ENCODE assay signal across 21 mouse cellular contexts in the genomic region with DNA sequence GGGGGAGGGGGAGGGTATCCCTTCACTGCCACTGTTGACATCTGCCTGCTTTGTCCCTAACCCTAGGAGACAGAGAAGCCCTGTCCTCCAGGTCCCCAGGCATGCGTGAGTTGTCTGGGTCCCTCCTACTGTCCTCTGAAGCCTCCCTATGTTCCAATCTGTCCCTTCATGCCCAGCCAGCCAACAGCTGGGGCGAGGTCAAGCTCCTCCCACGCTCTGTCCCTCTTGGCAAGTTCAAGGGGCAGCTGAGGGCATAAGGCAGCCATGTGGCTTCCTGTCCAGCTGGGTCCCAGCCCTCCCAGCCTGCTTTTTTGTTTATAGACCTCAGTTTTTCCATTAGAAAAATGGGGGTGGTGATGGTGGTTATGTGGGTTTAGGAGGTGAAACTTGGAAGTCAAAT. TPM values are rescaled to one million over a fixed set of nuclear protein-coding genes. Genes with fewer than 3 reads are reported as not detected.
A peak's percentile ranks its signal among the peaks of the same experiment; 100 is the strongest.
DNase-seq lines count a peak whose midpoint lies in the region; ATAC-seq and TF ChIP-seq lines count a peak whose summit lies in the region.
"Had no signal": no experiment of that assay in that cellular context is flagged by ENCODE, and none has a peak within 500 bp of the region (broad histone marks: within the 10 kb centered on the region; RNA-seq: fewer than 3 reads in every experiment).

No protein-coding gene starts in this region.

- H3K27ac ChIP-seq in kidney, adult 2 months (ENCODE audit: insufficient read depth, low read depth, low read length), result no peak overlapping the region
- H3K27ac ChIP-seq in kidney, embryonic 14.5 days (ENCODE audit: low read depth, low read length), result no peak overlapping the region
- H3K27ac ChIP-seq: forebrain, embryonic 13.5 days; hindbrain, embryonic 15.5 days; limb, embryonic 12.5 days; neural tube, embryonic 13.5 days had no signal

- no peak overlapping the region for H3K4me3 ChIP-seq in kidney, adult 2 months (ENCODE audit: insufficient read depth, low read depth, low read length)
- H3K4me3 ChIP-seq in kidney, embryonic 14.5 days (ENCODE audit: low read length), result no peak overlapping the region
- H3K4me3 ChIP-seq: forebrain, embryonic 13.5 days; hindbrain, embryonic 15.5 days; limb, embryonic 12.5 days; megakaryocyte, embryonic 14.5 days; neural tube, embryonic 13.5 days had no signal

- no peak overlapping the region for H3K4me2 ChIP-seq in kidney, embryonic 14.5 days (replicated peaks; ENCODE audit: low read depth, low read length)
- H3K4me2 ChIP-seq: forebrain, embryonic 13.5 days; hindbrain, embryonic 15.5 days; limb, embryonic 12.5 days; neural tube, embryonic 13.5 days had no signal

- H3K27me3 ChIP-seq in kidney, adult 2 months (replicated peaks; ENCODE audit: control insufficient read depth, insufficient read depth, low read length), result no peaks in the 10 kb centered on the region
- no peaks in the 10 kb centered on the region for H3K27me3 ChIP-seq in kidney, embryonic 14.5 days (ENCODE audit: control insufficient read depth, insufficient read depth, low read length)
- H3K27me3 ChIP-seq: forebrain, embryonic 13.5 days; hindbrain, embryonic 15.5 days; limb, embryonic 12.5 days; neural tube, embryonic 13.5 days had no signal

- 0 out of 2 replicates have a peak, but pooled peaks cover 2% of the 10 kb centered on the region for H3K4me1 ChIP-seq in kidney, adult 2 months (ENCODE audit: control insufficient read depth, insufficient read depth, low read length)
- H3K4me1 ChIP-seq in kidney, embryonic 14.5 days (ENCODE audit: control insufficient read depth, insufficient read depth, low read length), result peaks cover 4% of the 10 kb centered on the region; the same call in 1 of the 2 replicates
- H3K4me1 ChIP-seq: megakaryocyte, embryonic 14.5 days had no signal

- no peaks in the 10 kb centered on the region for H3K9me3 ChIP-seq in kidney, embryonic 14.5 days (ENCODE audit: control insufficient read depth, low read length)
- H3K9me3 ChIP-seq: forebrain, embryonic 13.5 days; G1E; hindbrain, embryonic 15.5 days; limb, embryonic 12.5 days; megakaryocyte, embryonic 14.5 days; neural tube, embryonic 13.5 days had no signal

- TF ChIP-seq CTCF in kidney, adult 2 months (conservative IDR thresholded peaks at IDR 0.05; ENCODE audit: insufficient read depth, insufficient read length, low read depth, low read length), result no peak

- no peaks in the 10 kb centered on the region for H3K36me3 ChIP-seq in kidney, adult 2 months (ENCODE audit: control insufficient read depth, insufficient read depth, low read length)
- no peaks in the 10 kb centered on the region for H3K36me3 ChIP-seq in kidney, embryonic 14.5 days (ENCODE audit: control insufficient read depth, insufficient read depth, low read length)
- H3K36me3 ChIP-seq: G1E; hindbrain, embryonic 15.5 days had no signal

- no peak for ATAC-seq in kidney, embryonic 14.5 days (ENCODE audit: low FRiP score, low TSS enrichment)
- ATAC-seq: activated CD4-positive, CD25-positive, alpha-beta regulatory T cell, adult 4 months; forebrain, embryonic 13.5 days had no signal

- H3K9ac ChIP-seq in kidney, embryonic 14.5 days (ENCODE audit: low read depth, low read length), result no peak overlapping the region
- H3K9ac ChIP-seq: forebrain, embryonic 13.5 days; hindbrain, embryonic 15.5 days; limb, embryonic 12.5 days; neural tube, embryonic 13.5 days had no signal

- TF ChIP-seq POLR2A in kidney, adult 2 months (IDR thresholded peaks at IDR 0.05; ENCODE audit: low read depth, low read length), result no peak

- DNase-seq in adrenal gland, adult 2 months, result peak; percentile 54
- DNase-seq in adrenal gland, postnatal 4 days (ENCODE audit: low spot score in 2 of 2), result no peak
- peak; percentile 58 for DNase-seq in kidney, adult 2 months
- DNase-seq in 416B (ENCODE audit: low read depth), result peak; percentile 28
- DNase-seq in kidney, postnatal 36 days, result peak; percentile 48 to 64
- DNase-seq in urinary bladder, adult 2 months (ENCODE audit: low spot score), result no peak
- no peak for DNase-seq in left cerebral cortex, adult 18-20 months (ENCODE audit: low spot score in 2 of 2)
- DNase-seq: cerebellum, adult 11-12 months; right cerebral cortex, postnatal 4 days had no signal

- WGBS in kidney, adult 2 months, result 43% methylated on average over 3 of the region's 3 CpGs
- WGBS in kidney, embryonic 14.5 days, result 29% methylated on average over 3 of the region's 3 CpGs

RNA-seq across cellular contexts. Expression of gene D630003M21Rik, which starts 29.7 kb away (rescaled TPM):
- 1 to 10 TPM; 1.4 to 4.1 TPM for total RNA-seq in adrenal gland, adult 2 months (2021)
- 3.1 and 6.5 TPM in 2 replicates for polyA plus RNA-seq in adrenal gland, adult 2 months (2012; rRNA removed)
- total RNA-seq in adrenal gland, postnatal 4 days (2021), result 1 to 10 TPM; 5.1 to 6.1 TPM
- 2.0 and 2.5 TPM in 2 replicates for polyA plus RNA-seq in kidney, adult 2 months (2012; rRNA removed)
- 3.7 and 5.2 TPM in 2 replicates for polyA plus RNA-seq in kidney, embryonic 14.5 days (2014; fragmentation: Nextera tagmentation; extraction: Ambion mirVana)
- 1.9 and 2.5 TPM in 2 replicates for polyA plus RNA-seq in urinary bladder, adult 2 months (2012; rRNA removed)
- 1 to 10 TPM; 3.2 to 3.8 TPM for total RNA-seq in left cerebral cortex, adult 18-20 months (2021)
- total RNA-seq: granulocyte monocyte progenitor cell, adult 5-6 weeks had no signal
- polyA plus RNA-seq: activated CD4-positive, CD25-positive, alpha-beta regulatory T cell, adult 4 months; G1E had no signal

RNA-seq across cellular contexts. Expression of gene Tgm2, which starts 53.0 kb away (rescaled TPM):
- 100 to 1,000 TPM in 1 of 2 experiments, 10 to 100 TPM in 1; 63.6 to 105 TPM for total RNA-seq in adrenal gland, adult 2 months (2021)
- 66.9 and 71.9 TPM in 2 replicates for polyA plus RNA-seq in adrenal gland, adult 2 months (2012; rRNA removed)
- total RNA-seq in adrenal gland, postnatal 4 days (2021), result 10 to 100 TPM; 58.1 to 65.3 TPM
- 217 and 221 TPM in 2 replicates for polyA plus RNA-seq in kidney, adult 2 months (2012; rRNA removed)
- polyA plus RNA-seq in kidney, embryonic 14.5 days (2014; fragmentation: Nextera tagmentation; extraction: Ambion mirVana), result 15.3 and 17.3 TPM in 2 replicates
- 218 and 272 TPM in 2 replicates for polyA plus RNA-seq in urinary bladder, adult 2 months (2012; rRNA removed)
- 10 to 100 TPM; 10.7 to 10.8 TPM for total RNA-seq in left cerebral cortex, adult 18-20 months (2021)

RNA-seq across cellular contexts. Expression of gene Bpi, which starts 58.6 kb away (rescaled TPM):
- total RNA-seq in adrenal gland, adult 2 months (2021), result not detected
- polyA plus RNA-seq in adrenal gland, adult 2 months (2012; rRNA removed), result not detected in 2 replicates
- not detected for total RNA-seq in adrenal gland, postnatal 4 days (2021)
- 0.06 and 0.07 TPM in 2 replicates for polyA plus RNA-seq in kidney, adult 2 months (2012; rRNA removed)
- 0.19 TPM in 1 of 2 replicates, not detected in the other for polyA plus RNA-seq in kidney, embryonic 14.5 days (2014; fragmentation: Nextera tagmentation; extraction: Ambion mirVana)
- polyA plus RNA-seq in urinary bladder, adult 2 months (2012; rRNA removed), result not detected in 2 replicates
- total RNA-seq in left cerebral cortex, adult 18-20 months (2021), result not detected
- total RNA-seq: G1E; granulocyte monocyte progenitor cell, adult 5-6 weeks; layer of hippocampus, adult 18-20 months had no signal
- polyA plus RNA-seq: activated CD4-positive, CD25-positive, alpha-beta regulatory T cell, adult 4 months; embryonic facial prominence, embryonic 11.5 days; forebrain, embryonic 13.5 days; G1E; hindbrain, embryonic 15.5 days; limb, embryonic 12.5 days; neural tube, embryonic 13.5 days; stomach, embryonic 16.5 days had no signal

Comparison
In these comparisons a context has a peak if more than half of its experiments do, and no peak if none do; other contexts are left out.
1. DNase-seq: peak in adrenal gland, adult 2 months (single experiment), kidney, adult 2 months (single experiment), 416B (single experiment) and kidney, postnatal 36 days (2 of 2); none in adrenal gland, postnatal 4 days (0 of 2), urinary bladder, adult 2 months (single experiment) and left cerebral cortex, adult 18-20 months (0 of 2).